Mouse (Mus musculus) limb, embryonic 11.5 days (tissue): Measurements from ENCODE around the gene Cdkn2d. TPM values are rescaled to one million over a fixed set of nuclear protein-coding genes. Genes with fewer than 3 reads are reported as not detected.

Experiments
- ATAC-seq: fragments of 200-750 bp; cut with Nextera tagmentation; 2 replicates; pipeline ENCODE4 v1.8.0; 2017; ENCODE audit warnings: low read depth; ENCODE audit not compliant: insufficient number of reproducible peaks, low FRiP score, low TSS enrichment
- DNase-seq: peaks from one replicate; pipeline ENCODE4 v3.0.0-alpha.2; 2015; ENCODE audit warnings: low spot score
- H3K27ac ChIP-seq: fragments of 300-500 bp; sonication (generic); replicated peaks from 2 replicates; pipeline ENCODE4 v1.5.1; 2014; ENCODE audit warnings: low read depth, mild to moderate bottlenecking, low read length
- H3K27me3 ChIP-seq: fragments of 300-500 bp; sonication (generic); 2 replicates; pipeline ENCODE4 v1.6.1; 2014; ENCODE audit warnings: mild to moderate bottlenecking, low read length, mixed read lengths; ENCODE audit not compliant: control insufficient read depth, insufficient read depth
- H3K36me3 ChIP-seq: fragments of 300-500 bp; sonication (generic); 2 replicates; pipeline ENCODE4 v1.6.1; 2014; ENCODE audit warnings: mild to moderate bottlenecking, low read length, moderate library complexity, mixed read lengths; ENCODE audit not compliant: control insufficient read depth, insufficient read depth
- H3K4me1 ChIP-seq: fragments of 300-500 bp; sonication (generic); 2 replicates; pipeline ENCODE4 v1.6.1; 2014; ENCODE audit warnings: low read length, mixed read lengths; ENCODE audit not compliant: control insufficient read depth, insufficient read depth
- H3K4me2 ChIP-seq: fragments of 300-500 bp; sonication (generic); 2 replicates; pipeline ENCODE4 v1.6.1; 2014; ENCODE audit warnings: low read depth, mild to moderate bottlenecking, moderate library complexity; ENCODE audit not compliant: severe bottlenecking
- H3K4me3 ChIP-seq: fragments of 300-500 bp; sonication (generic); 2 replicates; pipeline ENCODE4 v1.5.1; 2014; ENCODE audit warnings: low read depth, low read length
- H3K9ac ChIP-seq: fragments of 300-500 bp; sonication (generic); 2 replicates; pipeline ENCODE4 v1.6.1; 2014; ENCODE audit warnings: mild to moderate bottlenecking, low read length
- H3K9me3 ChIP-seq: fragments of 300-500 bp; sonication (generic); 2 replicates; pipeline ENCODE4 v1.6.1; 2016; ENCODE audit warnings: low read length; ENCODE audit not compliant: control insufficient read depth
- whole genome bisulfite sequencing: fragments of 180-500 bp; shearing (Covaris S2); extraction: QIAGEN DNeasy Blood & Tissue Kit; methylation state at CpG from one replicate; pipeline ENCODE4 v1.1.7; 2014; 5-methylcytosine and 5-hydroxymethylcytosine counted together
- polyA plus RNA-seq: library from polyadenylated mRNA; unstranded; fragments of >200 nt; fragmentation: Nextera tagmentation; extraction: Ambion mirVana; gene quantifications from 2 replicates; pipeline ENCODE4 v1.2.1, GENCODE M21; 2014

Cdkn2d gene
- polyA plus RNA-seq, 1 experiment from 2014 or later = 42.7 TPM

GRCm38 (mm10) chr9:21289337-21289671, 1.9 kb downstream of the Cdkn2d start:
- no peak overlapping the region for H3K4me3 ChIP-seq
- no peak overlapping the region for H3K9ac ChIP-seq
- DNase-seq (no peak), ATAC-seq (no peak)
- no peaks in the 10 kb centered on the region for H3K9me3 ChIP-seq
- H3K27me3 ChIP-seq = no peaks in the 10 kb centered on the region
- WGBS = 80% methylated on average over 2 of the region's 2 CpGs
- no peak overlapping the region for H3K4me2 ChIP-seq
- H3K27ac ChIP-seq = no peak overlapping the region
- peaks cover 5% of the 10 kb centered on the region; the same call in 1 of the 2 replicates for H3K36me3 ChIP-seq
- H3K4me1 ChIP-seq = peaks cover 12% of the 10 kb centered on the region

DNA sequence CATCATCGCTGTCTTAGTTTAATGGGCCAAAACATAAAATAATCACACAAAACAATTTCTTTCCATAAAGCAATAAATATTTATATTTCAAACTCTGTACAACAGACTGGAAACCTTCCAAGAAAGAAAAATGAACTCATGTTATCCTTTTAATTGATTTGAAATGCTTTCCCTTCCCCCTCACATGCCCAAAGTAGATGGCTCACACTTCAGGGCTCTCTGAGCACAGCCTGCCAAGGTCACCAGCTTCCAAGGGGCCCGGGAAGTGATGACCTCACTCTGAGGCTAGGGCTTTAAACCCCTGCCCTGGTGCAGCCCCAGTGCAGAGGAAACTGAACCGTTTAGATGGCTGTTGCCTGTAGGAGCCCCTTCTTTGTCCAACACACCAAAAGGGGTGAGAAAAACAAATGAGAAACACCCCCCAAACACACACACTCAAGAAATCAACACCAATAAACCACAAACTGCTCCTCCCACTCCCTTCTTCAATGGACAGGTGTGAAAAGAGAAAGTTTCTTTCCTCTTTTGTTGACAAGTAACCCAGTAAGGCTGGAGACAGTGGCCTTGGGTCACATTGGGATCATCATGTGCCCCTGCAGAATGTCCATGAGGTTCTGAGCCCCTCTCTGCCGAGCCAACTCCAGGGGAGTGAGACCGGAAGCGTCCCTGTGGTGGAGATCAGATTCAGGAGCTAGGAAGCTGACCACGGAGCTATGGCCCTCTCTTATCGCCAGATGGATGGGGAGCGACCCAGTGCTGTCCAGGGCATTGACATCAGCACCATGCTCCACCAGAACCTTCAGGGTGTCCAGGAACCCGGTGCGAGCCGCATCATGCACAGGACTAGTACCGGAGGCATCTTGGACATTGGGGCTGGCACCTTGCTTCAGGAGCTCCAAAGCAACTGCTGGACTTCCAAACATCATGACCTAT, 2.5 kb downstream of the Cdkn2d start:
- peak overlapping the region; percentile 82 for H3K4me3 ChIP-seq
- peaks cover 6% of the 10 kb centered on the region; the same call in 1 of the 2 replicates for H3K36me3 ChIP-seq
- H3K9me3 ChIP-seq = no peaks in the 10 kb centered on the region
- ATAC-seq (no peak), DNase-seq (no peak)
- peak overlapping the region; percentile 81 for H3K4me2 ChIP-seq
- no peak overlapping the region for H3K27ac ChIP-seq
- WGBS = 76% methylated on average over 13 of the region's 13 CpGs
- H3K9ac ChIP-seq = no peak overlapping the region
- no peaks in the 10 kb centered on the region for H3K27me3 ChIP-seq
- peaks cover 12% of the 10 kb centered on the region for H3K4me1 ChIP-seq

GRCm38 (mm10) chr9:21287571-21288402, 3.4 kb downstream of the Cdkn2d start, which contains the start of gene Kri1:
TSS of gene Kri1 (minus strand) at chr9:21287969.
- DNase-seq = peak; percentile 97
- Histone ChIP-seq H3K9me3 (no peaks in the 10 kb centered on the region), H3K27me3 (no peaks in the 10 kb centered on the region), H3K4me2 (peak within 1 kb of the TSS; percentile 81), H3K36me3 (peaks cover 8% of the 10 kb centered on the region; the same call in 1 of the 2 replicates), H3K4me1 (peaks cover 12% of the 10 kb centered on the region), H3K27ac (peak within 1 kb of the TSS; percentile 26; the same call in 1 of the 2 replicates), H3K4me3 (peak within 1 kb of the TSS; percentile 82), H3K9ac (peak within 1 kb of the TSS; percentile 75)
- WGBS = under 1% methylated on average over 59 of the region's 59 CpGs
- peak; percentile 67 for ATAC-seq

DNA sequence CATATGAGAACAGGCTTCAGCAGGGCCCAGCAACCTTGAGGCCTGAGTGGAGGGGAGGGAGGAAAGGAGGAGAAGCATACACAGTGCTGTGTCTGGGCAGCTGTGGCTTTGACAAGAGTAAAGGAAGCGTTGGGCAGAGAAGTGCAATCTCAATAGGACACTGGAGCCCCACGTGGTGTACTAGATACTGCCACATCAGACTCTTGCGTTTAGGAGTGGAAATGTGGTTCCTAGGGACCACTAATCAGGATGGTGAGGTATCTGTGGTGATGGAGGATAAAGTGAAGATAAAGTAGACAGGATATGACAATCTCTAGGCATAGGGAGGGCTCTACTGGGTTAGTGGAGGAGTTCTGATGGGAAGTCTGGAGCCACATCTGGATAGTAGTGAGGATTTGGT, 4.5 kb downstream of the Cdkn2d start:
- Histone ChIP-seq H3K27me3 (no peaks in the 10 kb centered on the region), H3K9me3 (no peaks in the 10 kb centered on the region), H3K9ac (peak overlapping the region; percentile 75; the same call in 1 of the 2 replicates), H3K36me3 (peaks cover 10% of the 10 kb centered on the region; the same call in 1 of the 2 replicates), H3K27ac (no peak overlapping the region), H3K4me3 (peak overlapping the region; percentile 82), H3K4me2 (peak overlapping the region; percentile 81), H3K4me1 (peaks cover 12% of the 10 kb centered on the region)
- ATAC-seq (no peak), DNase-seq (no peak)
- WGBS = 74% methylated on average over 3 of the region's 3 CpGs

DNA sequence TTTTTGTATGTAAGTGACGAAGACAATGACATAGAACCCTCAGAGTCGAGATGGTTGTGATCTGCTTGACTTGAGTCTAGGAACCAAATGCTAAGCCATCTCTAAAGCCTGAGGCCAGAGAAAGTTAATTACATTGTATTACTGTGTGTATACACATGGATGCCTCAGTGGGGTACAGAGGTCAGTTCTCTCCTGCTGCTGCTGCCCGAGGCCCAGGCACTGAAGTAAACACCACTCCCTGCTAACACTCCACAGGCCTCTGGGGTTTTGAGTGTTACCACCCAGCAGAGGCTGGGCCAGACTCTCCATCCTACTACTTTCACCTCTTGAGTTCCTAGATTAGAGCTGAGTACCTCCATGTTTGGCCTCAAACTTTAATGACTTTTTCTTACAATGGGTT, 7.2 kb downstream of the Cdkn2d start:
- H3K27me3 ChIP-seq = no peaks in the 10 kb centered on the region
- H3K9ac ChIP-seq = no peak overlapping the region
- H3K36me3 ChIP-seq = peaks cover 27% of the 10 kb centered on the region
- H3K4me1 ChIP-seq = peaks cover 12% of the 10 kb centered on the region
- no peak overlapping the region for H3K4me3 ChIP-seq
- H3K9me3 ChIP-seq = no peaks in the 10 kb centered on the region
- 81% methylated on average over 3 of the region's 3 CpGs for WGBS
- no peak overlapping the region for H3K4me2 ChIP-seq
- ATAC-seq = no peak
- H3K27ac ChIP-seq = no peak overlapping the region
- DNase-seq = no peak

GRCm38 (mm10) chr9:21283591-21283990, 7.6 kb downstream of the Cdkn2d start:
- Histone ChIP-seq H3K4me2 (no peak overlapping the region), H3K9ac (no peak overlapping the region), H3K36me3 (peaks cover 29% of the 10 kb centered on the region), H3K4me1 (peaks cover 10% of the 10 kb centered on the region), H3K27me3 (no peaks in the 10 kb centered on the region), H3K4me3 (no peak overlapping the region), H3K27ac (no peak overlapping the region), H3K9me3 (no peaks in the 10 kb centered on the region)
- ATAC-seq (no peak), DNase-seq (no peak)
- WGBS = 87% methylated on average over 5 of the region's 5 CpGs

- Histone ChIP-seq H3K9ac (no peak overlapping the region), H3K27ac (no peak overlapping the region), H3K9me3 (no peaks in the 10 kb centered on the region), H3K4me3 (no peak overlapping the region), H3K4me2 (no peak overlapping the region), H3K36me3 (peaks cover 55% of the 10 kb centered on the region), H3K27me3 (no peaks in the 10 kb centered on the region), H3K4me1 (no peaks in the 10 kb centered on the region)
- DNase-seq (no peak), ATAC-seq (no peak)
- WGBS = 97% methylated on average over 5 of the region's 5 CpGs
Measured at GRCm38 (mm10) chr9:21277776-21278175, 13.4 kb downstream of the Cdkn2d start.

DNA sequence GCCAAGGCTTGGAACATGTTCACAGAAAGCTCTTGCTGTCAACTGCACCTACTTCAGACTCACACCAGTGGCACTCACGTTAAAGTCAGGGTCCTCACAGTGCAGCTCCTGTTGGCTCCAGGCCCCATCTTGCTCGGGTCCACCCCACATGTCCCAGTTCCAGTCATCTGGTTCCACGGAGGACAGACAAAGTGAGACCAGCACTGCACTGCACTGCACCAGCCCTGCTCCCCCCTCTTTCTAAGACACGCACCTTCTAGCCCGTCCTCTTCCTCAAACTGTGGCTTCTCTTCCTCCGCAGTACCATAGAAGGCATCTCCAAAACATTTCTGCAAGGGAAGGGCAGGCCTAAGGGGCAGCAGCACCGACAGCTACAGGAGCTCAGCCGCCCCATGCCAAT, 14.9 kb downstream of the Cdkn2d start:
- Histone ChIP-seq H3K36me3 (peaks cover 59% of the 10 kb centered on the region), H3K4me3 (no peak overlapping the region), H3K9ac (no peak overlapping the region), H3K27ac (no peak overlapping the region), H3K9me3 (no peaks in the 10 kb centered on the region), H3K4me1 (no peaks in the 10 kb centered on the region), H3K4me2 (no peak overlapping the region), H3K27me3 (no peaks in the 10 kb centered on the region)
- ATAC-seq = no peak
- 86% methylated on average over 8 of the region's 8 CpGs for WGBS
- DNase-seq = no peak
